Mouse (Mus musculus) thymus, postnatal 36 days (tissue): ENCODE data around the gene Abcc9.

Source experiments
- DNase-seq, 2 experiments: peaks; one replicate each; pipeline ENCODE4 v3.0.0; 2022; ENCODE audit warnings: mixed read lengths in 2 of 2

Abcc9 gene

GRCm38 (mm10) chr6:142543648-142544047 is 158.5 kb downstream of the Abcc9 start:
- DNase-seq = no peak

DNA sequence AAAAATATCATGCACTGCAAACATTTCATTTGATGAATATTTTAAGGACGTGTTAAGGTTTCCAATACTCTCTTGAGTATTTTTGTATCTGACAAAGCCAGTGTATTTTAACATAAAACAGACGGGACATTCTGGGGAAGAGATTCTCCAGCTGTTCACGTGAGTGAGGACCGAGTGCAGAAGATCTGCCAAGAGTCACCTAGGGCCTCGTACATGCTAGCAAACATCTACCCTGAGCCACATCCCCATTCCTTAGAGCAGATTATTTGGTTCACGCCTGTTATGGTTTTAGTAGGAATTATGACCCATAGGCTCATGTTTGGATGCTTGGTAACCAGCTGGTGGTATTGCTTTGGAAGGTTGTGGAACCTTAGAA is 159.3 kb downstream of the Abcc9 start:
- DNase-seq = no peak

DNA sequence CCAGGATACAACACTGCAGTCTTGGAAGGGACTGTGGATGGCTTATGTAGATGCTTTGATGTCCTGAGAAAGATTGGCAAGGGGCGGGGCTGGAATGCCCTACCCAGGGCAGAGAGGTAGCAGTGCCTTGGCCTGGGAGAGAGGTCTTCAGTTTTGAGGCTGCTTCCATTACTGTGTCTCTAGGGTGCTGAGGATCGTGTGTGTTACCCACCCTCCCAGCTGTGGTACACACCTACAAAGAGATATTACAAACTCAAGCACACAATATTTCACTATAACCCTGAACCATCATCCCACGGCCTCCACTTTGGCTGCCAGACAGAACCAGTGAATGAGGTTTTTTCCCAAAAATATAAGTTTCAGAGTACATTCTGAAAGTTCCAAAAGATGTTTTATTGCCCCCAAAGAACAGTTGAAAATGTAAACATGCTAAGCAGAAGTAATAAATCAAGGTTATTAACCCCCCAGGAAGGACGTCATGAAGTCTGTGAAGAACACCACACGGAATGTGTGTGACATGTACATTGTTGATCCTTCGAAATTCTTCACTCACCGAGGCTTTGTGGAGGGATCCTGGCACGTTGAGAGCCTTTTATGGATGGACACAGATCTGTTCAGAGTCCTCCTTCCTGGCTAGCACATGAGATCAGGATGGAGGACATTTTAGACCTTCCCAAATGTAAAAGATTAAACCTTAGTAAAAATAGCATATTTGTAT is 159.9 kb downstream of the Abcc9 start:
- no peak for DNase-seq

DNA sequence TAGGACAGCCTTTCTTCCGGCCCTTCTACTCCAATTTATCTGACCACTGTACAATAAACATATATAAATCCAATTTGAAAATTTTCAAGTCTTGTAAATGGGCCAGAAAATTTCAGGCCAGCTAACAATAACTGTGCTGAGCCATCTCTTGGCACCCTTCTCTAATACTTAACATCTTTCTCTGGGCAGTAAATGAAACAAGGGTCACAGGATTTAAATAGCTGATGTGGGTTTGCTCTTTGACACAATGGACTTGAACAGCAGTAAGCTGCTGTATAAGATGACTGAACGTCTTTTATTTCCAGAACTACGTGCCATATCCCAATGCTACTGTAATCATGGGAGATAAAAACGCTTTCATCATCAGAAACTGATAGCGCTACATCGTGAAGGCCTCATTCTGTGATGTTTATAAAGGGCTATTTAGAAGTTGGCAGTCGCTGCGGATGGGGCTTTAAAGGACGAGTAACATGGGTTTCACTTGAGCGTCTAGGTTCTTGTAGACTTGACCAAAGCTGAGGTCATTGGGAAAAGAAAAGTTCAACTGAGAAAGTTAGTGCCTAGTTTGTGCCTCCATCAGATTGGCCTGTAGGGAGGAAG is 161.5 kb downstream of the Abcc9 start:
- DNase-seq = no peak

DNA sequence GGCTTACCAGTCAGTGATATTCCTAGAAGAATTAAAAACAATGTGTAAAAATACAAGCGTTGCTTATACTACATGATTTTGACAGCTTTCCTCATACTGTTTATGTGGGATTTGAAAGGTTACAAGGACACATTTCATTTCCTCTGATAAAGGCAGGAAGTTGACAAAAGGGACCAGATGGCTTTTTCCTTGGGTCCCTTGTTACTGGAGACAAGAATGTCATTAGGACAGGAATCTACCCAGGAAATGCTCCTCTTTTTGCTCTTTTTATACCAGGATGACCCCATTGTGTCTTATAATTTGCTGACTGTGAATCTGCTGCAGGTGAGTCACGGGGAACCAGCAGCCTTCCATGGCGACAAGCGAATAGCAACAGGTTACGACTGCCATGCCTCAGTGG is 162.0 kb downstream of the Abcc9 start:
- DNase-seq = no peak

- DNase-seq = peak; percentile 68 to 78
Observed at GRCm38 (mm10) chr6:142538503-142538902, 163.6 kb downstream of the Abcc9 start.
